Mouse (Mus musculus): ENCODE data around the gene Tmprss7. TPM values are rescaled to one million over a fixed set of nuclear protein-coding genes. Genes with fewer than 3 reads are reported as not detected.
A peak's percentile ranks its signal among the peaks of the same experiment; 100 is the strongest.

The Tmprss7 gene
- polyA plus RNA-seq, 1 experiment from 2014 or later = 0.23 TPM

GRCm38 (mm10) chr16:45670005-45670404 is 23.5 kb downstream of the Tmprss7 start:
- Histone ChIP-seq H3K4me3 (replicated peaks) (no peak overlapping the region), H3K4me2 (no peak overlapping the region), H3K27ac (no peak overlapping the region), H3K27me3 (no peaks in the 10 kb centered on the region), H3K36me3 (replicated peaks) (no peaks in the 10 kb centered on the region), H3K4me1 (no peaks in the 10 kb centered on the region), H3K9me3 (no peaks in the 10 kb centered on the region), H3K9ac (no peak overlapping the region)
- WGBS = 83% methylated on average over 4 of the region's 4 CpGs
- no peak for ATAC-seq (ENCODE audit: low FRiP score)

GRCm38 (mm10) chr16:45668178-45668577 is 25.3 kb downstream of the Tmprss7 start:
- no peak overlapping the region for H3K9ac ChIP-seq
- H3K9me3 ChIP-seq = no peaks in the 10 kb centered on the region
- no peak overlapping the region for H3K27ac ChIP-seq
- H3K4me3 ChIP-seq (replicated peaks) = no peak overlapping the region
- H3K4me1 ChIP-seq = no peaks in the 10 kb centered on the region
- WGBS = 75% methylated on average over 3 of the region's 3 CpGs
- ATAC-seq (ENCODE audit: low FRiP score) = no peak
- H3K36me3 ChIP-seq (replicated peaks) = no peaks in the 10 kb centered on the region
- no peaks in the 10 kb centered on the region for H3K27me3 ChIP-seq
- no peak overlapping the region for H3K4me2 ChIP-seq

- WGBS = 78% methylated on average over 2 of the region's 2 CpGs
- Histone ChIP-seq H3K36me3 (replicated peaks) (no peaks in the 10 kb centered on the region), H3K27ac (no peak overlapping the region), H3K9me3 (no peaks in the 10 kb centered on the region), H3K9ac (no peak overlapping the region), H3K4me1 (no peaks in the 10 kb centered on the region), H3K4me3 (replicated peaks) (no peak overlapping the region), H3K27me3 (no peaks in the 10 kb centered on the region), H3K4me2 (no peak overlapping the region)
- no peak for ATAC-seq (ENCODE audit: low FRiP score)
These were observed 27.3 kb downstream of the Tmprss7 start for GRCm38 (mm10) chr16:45666136-45666535.

- no peak overlapping the region for H3K4me3 ChIP-seq (replicated peaks)
- no peak overlapping the region for H3K4me2 ChIP-seq
- H3K9ac ChIP-seq = no peak overlapping the region
- no peaks in the 10 kb centered on the region for H3K4me1 ChIP-seq
- H3K27ac ChIP-seq = no peak overlapping the region
- no peak for ATAC-seq (ENCODE audit: low FRiP score)
- no peaks in the 10 kb centered on the region for H3K36me3 ChIP-seq (replicated peaks)
- no peaks in the 10 kb centered on the region for H3K9me3 ChIP-seq
- H3K27me3 ChIP-seq = no peaks in the 10 kb centered on the region
These were observed 31.1 kb downstream of the Tmprss7 start for GRCm38 (mm10) chr16:45662381-45662780.

- no peak overlapping the region for H3K4me2 ChIP-seq
- WGBS = 90% methylated on average over 4 of the region's 4 CpGs
- no peak overlapping the region for H3K27ac ChIP-seq
- peaks cover 4% of the 10 kb centered on the region; the same call in 1 of the 2 replicates for H3K27me3 ChIP-seq
- no peaks in the 10 kb centered on the region for H3K9me3 ChIP-seq
- H3K4me1 ChIP-seq = no peaks in the 10 kb centered on the region
- no peak overlapping the region for H3K9ac ChIP-seq
- no peak for ATAC-seq (ENCODE audit: low FRiP score)
- no peaks in the 10 kb centered on the region for H3K36me3 ChIP-seq (replicated peaks)
- H3K4me3 ChIP-seq (replicated peaks) = no peak overlapping the region
These were observed 33.9 kb downstream of the Tmprss7 start for GRCm38 (mm10) chr16:45659596-45659995.

GRCm38 (mm10) chr16:45658248-45658647 is 35.2 kb downstream of the Tmprss7 start:
- Histone ChIP-seq H3K27ac (no peak overlapping the region), H3K27me3 (peaks cover 15% of the 10 kb centered on the region), H3K36me3 (replicated peaks) (no peaks in the 10 kb centered on the region), H3K9me3 (no peaks in the 10 kb centered on the region), H3K4me1 (peaks cover 8% of the 10 kb centered on the region), H3K9ac (no peak overlapping the region), H3K4me2 (no peak overlapping the region), H3K4me3 (replicated peaks) (no peak overlapping the region)
- no peak for ATAC-seq (ENCODE audit: low FRiP score)
- WGBS = 88% methylated on average over 1 of the region's 1 CpGs

GRCm38 (mm10) chr16:45657574-45658159 is 35.8 kb downstream of the Tmprss7 start:
- ATAC-seq (ENCODE audit: low FRiP score) = no peak
- H3K27ac ChIP-seq = no peak overlapping the region
- peaks cover 8% of the 10 kb centered on the region for H3K4me1 ChIP-seq
- H3K9ac ChIP-seq = no peak overlapping the region
- 93% methylated on average over 12 of the region's 12 CpGs for WGBS
- no peaks in the 10 kb centered on the region for H3K9me3 ChIP-seq
- H3K27me3 ChIP-seq = peaks cover 20% of the 10 kb centered on the region
- H3K36me3 ChIP-seq (replicated peaks) = no peaks in the 10 kb centered on the region
- no peak overlapping the region for H3K4me3 ChIP-seq (replicated peaks)
- H3K4me2 ChIP-seq = no peak overlapping the region

- WGBS = 59% methylated on average over 9 of the region's 9 CpGs
- ATAC-seq (ENCODE audit: low FRiP score) = no peak
- H3K4me3 ChIP-seq (replicated peaks) = no peak overlapping the region
These were observed 39.0 kb downstream of the Tmprss7 start for GRCm38 (mm10) chr16:45654465-45654864.

GRCm38 (mm10) chr16:45653934-45654332 is 39.5 kb downstream of the Tmprss7 start, which contains the start of gene BC016579:
BC016579 (minus strand) TSS chr16:45654068.
- Histone ChIP-seq H3K4me3 (replicated peaks) (peak within 1 kb of the TSS; percentile 26), H3K27me3 (peaks cover 20% of the 10 kb centered on the region), H3K27ac (no peak within 1 kb of the TSS), H3K9ac (no peak within 1 kb of the TSS), H3K4me2 (peak within 1 kb of the TSS; percentile 53), H3K4me1 (peaks cover 8% of the 10 kb centered on the region), H3K9me3 (no peaks in the 10 kb centered on the region), H3K36me3 (replicated peaks) (no peaks in the 10 kb centered on the region)
- WGBS = 5% methylated on average over 20 of the region's 20 CpGs
- ATAC-seq (ENCODE audit: low FRiP score) = no peak

More at GRCm38 (mm10) chr16:45654465-45654864, 39.0 kb downstream of the Tmprss7 start:
- Histone ChIP-seq H3K36me3 (replicated peaks) (no peaks in the 10 kb centered on the region), H3K27me3 (peaks cover 20% of the 10 kb centered on the region), H3K4me2 (no peak overlapping the region; the same call in 1 of the 2 replicates), H3K27ac (no peak overlapping the region), H3K9me3 (no peaks in the 10 kb centered on the region), H3K4me1 (peaks cover 8% of the 10 kb centered on the region), H3K9ac (no peak overlapping the region)

GRCm38 (mm10) chr16:45653009-45653933 is 40.2 kb downstream of the Tmprss7 start:
- Histone ChIP-seq H3K4me1 (peaks cover 8% of the 10 kb centered on the region), H3K9ac (no peak overlapping the region), H3K9me3 (no peaks in the 10 kb centered on the region), H3K27ac (no peak overlapping the region), H3K4me2 (peak overlapping the region; percentile 53), H3K27me3 (peaks cover 20% of the 10 kb centered on the region), H3K4me3 (replicated peaks) (peak overlapping the region; percentile 26), H3K36me3 (replicated peaks) (no peaks in the 10 kb centered on the region)
- WGBS = 19% methylated on average over 17 of the region's 17 CpGs
- no peak for ATAC-seq (ENCODE audit: low FRiP score)

GRCm38 (mm10) chr16:45651497-45651896 is 42.0 kb downstream of the Tmprss7 start:
- H3K4me3 ChIP-seq (replicated peaks) = no peak overlapping the region
- H3K9me3 ChIP-seq = no peaks in the 10 kb centered on the region
- no peak overlapping the region for H3K4me2 ChIP-seq
- no peaks in the 10 kb centered on the region for H3K36me3 ChIP-seq (replicated peaks)
- H3K9ac ChIP-seq = no peak overlapping the region
- ATAC-seq (ENCODE audit: low FRiP score) = no peak
- peaks cover 8% of the 10 kb centered on the region for H3K4me1 ChIP-seq
- 93% methylated on average over 2 of the region's 2 CpGs for WGBS
- H3K27ac ChIP-seq = no peak overlapping the region
- H3K27me3 ChIP-seq = peaks cover 20% of the 10 kb centered on the region

- Histone ChIP-seq H3K9me3 (no peaks in the 10 kb centered on the region), H3K4me1 (no peaks in the 10 kb centered on the region), H3K4me2 (no peak overlapping the region), H3K27me3 (no peaks in the 10 kb centered on the region), H3K9ac (no peak overlapping the region), H3K36me3 (replicated peaks) (no peaks in the 10 kb centered on the region), H3K4me3 (replicated peaks) (no peak overlapping the region), H3K27ac (no peak overlapping the region)
- 85% methylated on average over 6 of the region's 6 CpGs for WGBS
- ATAC-seq (ENCODE audit: low FRiP score) = no peak
These were observed 49.1 kb downstream of the Tmprss7 start for GRCm38 (mm10) chr16:45644380-45644779.
